Mouse (Mus musculus) CD4-positive, CD25-positive, alpha-beta regulatory T cell, adult 4 months (primary cell): Measurements from ENCODE around the gene Ntf5. TPM values are rescaled to one million over a fixed set of nuclear protein-coding genes. Genes with fewer than 3 reads are reported as not detected.
"Not testable (repeated sequence)": the region's sequence is repeated elsewhere in the genome, so short reads cannot be mapped to it uniquely, and the experiment has no call there.

Experiments
- ATAC-seq: one replicate; pipeline ENCODE4 v1.8.0; 2017
- polyA plus RNA-seq, 2 experiments: library from polyadenylated mRNA; unstranded; fragments of 100-300 nt; shearing (Covaris generic); gene quantifications; one replicate each; pipeline ENCODE4 v1.2.1; 2017

Ntf5 gene
- polyA plus RNA-seq, 2 experiments from 2014 or later = not detected

DNA sequence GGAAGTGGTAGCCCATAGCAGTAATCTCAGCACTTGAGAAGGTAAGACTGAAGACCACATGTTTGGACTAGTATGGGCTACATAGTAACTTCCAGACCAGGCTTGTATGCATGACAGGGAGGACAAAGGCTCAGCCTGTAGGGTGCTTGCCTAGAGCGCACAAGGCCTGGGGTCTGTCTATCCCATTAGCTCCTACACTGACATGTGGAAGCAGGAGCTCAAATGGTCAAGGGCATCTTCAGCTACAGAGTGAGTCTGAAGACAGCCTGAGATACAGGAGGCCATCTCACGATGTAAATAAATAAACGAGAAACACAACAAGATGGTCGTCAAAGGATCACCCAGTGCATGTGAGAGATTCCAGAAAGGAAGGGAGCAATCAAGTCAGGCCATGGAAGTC, 48.8 kb downstream of the Ntf5 start:
- ATAC-seq = no peak

DNA sequence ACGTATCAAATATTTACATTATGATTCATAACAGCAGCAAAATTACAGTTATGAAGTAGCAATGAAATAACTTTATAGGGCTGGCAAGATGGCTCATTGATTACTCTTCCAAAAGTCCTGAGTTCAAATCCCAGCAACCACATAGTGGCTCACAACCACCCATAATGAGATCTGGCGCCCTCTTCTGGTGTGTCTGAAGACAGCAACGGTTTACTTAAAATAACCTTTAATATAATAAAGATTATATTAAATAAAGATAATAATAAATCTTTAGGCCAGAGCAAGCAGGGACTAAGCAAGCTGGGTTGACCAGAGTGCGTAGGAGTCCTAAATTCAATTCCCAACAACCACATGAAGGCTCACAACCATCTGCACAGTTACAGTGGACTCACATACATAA, 49.4 kb downstream of the Ntf5 start:
- ATAC-seq = not testable (repeated sequence)

DNA sequence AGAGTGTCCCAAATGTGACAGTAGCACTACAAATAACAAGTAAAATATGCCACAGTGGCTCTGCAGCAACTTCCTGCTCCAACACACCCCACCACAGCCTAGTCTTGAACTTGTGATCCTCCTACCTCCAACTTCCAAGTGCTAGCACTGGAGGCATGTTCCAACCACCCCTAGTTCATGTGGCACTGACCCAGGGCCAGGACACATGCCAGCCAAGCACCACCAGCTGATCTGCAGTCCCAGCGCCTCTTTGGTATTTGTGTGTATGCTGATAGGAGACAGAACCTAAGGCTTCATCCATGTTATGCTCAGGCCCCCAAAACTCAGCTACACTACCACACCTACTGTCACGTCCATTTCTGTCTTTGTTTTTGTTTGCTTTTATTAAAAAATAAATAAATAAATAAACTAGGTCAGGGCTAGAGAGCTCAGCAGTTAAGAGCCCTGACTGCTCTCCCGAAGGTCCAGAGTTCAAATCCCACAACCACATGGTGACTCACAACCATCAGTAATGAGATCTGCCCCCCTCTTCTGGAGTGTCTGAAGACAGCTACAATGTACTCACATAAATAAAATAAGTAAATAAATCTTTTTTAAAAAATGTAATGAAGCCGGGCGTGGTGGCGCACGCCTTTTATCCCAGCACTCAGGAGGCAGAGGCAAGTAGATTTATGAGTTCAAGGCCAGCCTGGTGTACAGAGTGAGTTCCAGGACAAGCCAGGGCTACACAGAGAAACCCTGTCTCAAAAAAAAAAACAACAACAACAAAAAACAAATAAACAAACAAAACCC, 50.7 kb downstream of the Ntf5 start:
- ATAC-seq = no peak

DNA sequence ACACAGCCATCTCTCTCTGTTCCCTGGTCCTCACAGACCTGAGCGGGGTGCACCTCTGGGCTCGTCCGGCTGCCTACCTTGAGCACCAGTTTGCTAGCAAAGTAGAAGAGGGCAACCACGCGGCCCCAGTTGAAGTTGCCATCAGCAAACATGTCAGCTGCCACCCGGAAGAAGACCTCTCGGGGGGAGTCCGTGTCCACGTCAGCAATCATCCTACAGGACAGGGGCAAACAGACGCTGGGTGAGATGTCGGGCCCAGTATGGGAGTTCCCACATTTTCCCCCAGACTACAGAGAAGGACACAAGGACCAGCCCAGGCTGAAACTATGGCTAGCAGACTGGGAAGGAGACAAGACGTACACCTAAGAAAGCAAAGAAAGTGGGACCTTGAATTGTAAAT, 51.6 kb downstream of the Ntf5 start:
- ATAC-seq = no peak

DNA sequence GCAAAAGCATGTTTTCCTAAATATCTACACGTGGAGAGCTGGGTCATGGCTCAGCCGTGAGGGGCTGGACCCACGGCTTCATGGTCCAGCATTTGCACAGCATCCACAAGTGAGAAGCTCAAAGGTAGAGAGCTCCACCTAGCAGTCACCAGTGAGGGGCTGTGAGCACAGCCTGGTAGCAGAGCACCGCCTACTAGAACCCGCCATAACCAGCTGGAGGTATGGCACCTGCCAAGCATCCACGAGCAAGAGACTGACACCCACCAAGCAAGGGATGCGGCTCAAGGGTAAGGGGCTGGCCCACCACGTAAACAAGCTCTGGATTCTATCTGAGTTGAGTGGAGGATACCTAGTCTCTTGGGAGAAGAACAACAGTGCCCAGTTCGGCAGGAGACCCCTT, 52.1 kb downstream of the Ntf5 start:
- ATAC-seq = no peak

DNA sequence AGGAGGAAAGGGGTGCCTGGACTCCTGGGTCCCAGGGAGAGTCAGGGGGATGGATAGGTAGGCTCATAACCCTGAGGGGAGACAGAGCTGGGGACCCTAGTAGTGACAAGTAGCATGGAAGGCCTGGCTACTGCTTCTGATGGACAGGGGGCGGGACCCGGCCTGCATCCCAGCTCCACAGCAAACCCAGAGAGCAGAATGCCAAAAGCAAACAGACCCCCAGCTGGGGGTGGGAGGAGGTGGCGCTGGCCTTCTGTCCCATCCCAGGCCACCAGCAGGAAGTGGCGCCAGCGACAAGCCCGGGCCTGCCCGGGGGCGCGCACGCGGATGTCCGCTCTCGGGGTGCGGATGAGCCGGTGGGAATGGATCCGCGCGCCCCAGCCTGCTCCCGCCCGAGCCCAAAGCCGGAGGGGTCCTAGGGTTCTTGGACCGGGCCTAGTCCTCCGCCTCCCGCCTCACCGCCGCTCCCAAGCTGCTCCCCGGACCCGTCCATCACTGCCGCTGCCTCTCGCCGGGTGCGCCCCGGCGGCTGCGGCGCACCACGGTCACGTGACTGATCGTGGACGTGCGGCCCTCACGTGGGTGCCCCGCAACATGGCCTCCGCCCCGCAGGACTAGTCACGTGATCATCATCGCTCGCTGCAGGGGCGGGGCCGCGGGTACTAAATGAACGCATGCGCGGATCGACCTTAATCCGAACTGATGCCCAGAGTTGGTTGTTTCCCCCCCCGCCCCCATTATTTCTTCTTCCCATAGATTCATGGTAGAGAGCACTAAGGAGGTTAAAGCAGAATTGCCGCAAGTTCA, 53.0 kb downstream of the Ntf5 start, which contains the start of gene Bax:
TSS of gene Bax (minus strand) at position 616 of the 807 bp plus-strand sequence.
- peak; percentile 85 for ATAC-seq

Other genes with a start within 250 kb of the Ntf5 start
- gene Slc17a7, start 249.7 kb upstream of the Ntf5 start, polyA plus RNA-seq = not detected
- gene Gfy, start 234.1 kb upstream of the Ntf5 start, polyA plus RNA-seq = not detected
- gene Pth2, start 232.7 kb upstream of the Ntf5 start, polyA plus RNA-seq = not detected
- gene Ccdc155, start 208.8 kb upstream of the Ntf5 start, polyA plus RNA-seq = not detected
- gene Dkkl1, start 201.5 kb upstream of the Ntf5 start, polyA plus RNA-seq = 10 to 100 TPM; 16.1 to 22.9 TPM
- gene Tead2, start 197.9 kb upstream of the Ntf5 start, polyA plus RNA-seq = 1 to 10 TPM; 4.5 to 5.4 TPM
- 100 to 1,000 TPM; 473 to 666 TPM for gene Cd37, start 174.6 kb upstream of the Ntf5 start, polyA plus RNA-seq
- not detected for gene Slc6a16, start 172.6 kb upstream of the Ntf5 start, polyA plus RNA-seq
- not detected for gene Slc6a21, start 136.2 kb upstream of the Ntf5 start, polyA plus RNA-seq
- gene Trpm4, start 79.9 kb upstream of the Ntf5 start, polyA plus RNA-seq = 10 to 100 TPM; 11.7 to 15.9 TPM
- not detected for gene Hrc, start 78.4 kb upstream of the Ntf5 start, polyA plus RNA-seq
- not detected for gene Ppfia3, start 46.7 kb upstream of the Ntf5 start, polyA plus RNA-seq
- gene Lin7b, start 43.1 kb upstream of the Ntf5 start, polyA plus RNA-seq = not detected
- gene Snrnp70, start 18.0 kb upstream of the Ntf5 start, polyA plus RNA-seq = 100 to 1,000 TPM in 1 of 2 experiments, 10 to 100 TPM in 1; 82.1 to 130 TPM
- not detected for gene Kcna7, start 8.0 kb upstream of the Ntf5 start, polyA plus RNA-seq
- not detected for gene Lhb, start 7.1 kb downstream of the Ntf5 start, polyA plus RNA-seq
- gene Gys1, start 21.1 kb downstream of the Ntf5 start, polyA plus RNA-seq = 10 to 100 TPM in 1 of 2 experiments, 1 to 10 TPM in 1; 9.2 to 18.2 TPM
- gene Ruvbl2, start 24.4 kb downstream of the Ntf5 start, polyA plus RNA-seq = 10 to 100 TPM; 41.9 to 51.9 TPM
- 1,000 to 10,000 TPM; 1,962 to 2,374 TPM for gene Ftl1, start 46.2 kb downstream of the Ntf5 start, polyA plus RNA-seq
- 100 to 1,000 TPM; 146 to 164 TPM for gene Bax, start 53.2 kb downstream of the Ntf5 start, polyA plus RNA-seq
- gene Tulp2, start 68.2 kb downstream of the Ntf5 start, polyA plus RNA-seq = 1 to 10 TPM; 1.2 TPM
- under 1 TPM in 1 of 2 experiments, not detected in 1; 0.62 TPM for gene Gm45808, start 73.1 kb downstream of the Ntf5 start, polyA plus RNA-seq
- gene Dhdh, start 75.1 kb downstream of the Ntf5 start, polyA plus RNA-seq = 1 to 10 TPM; 1.1 to 2.7 TPM
- 100 to 1,000 TPM; 124 to 159 TPM for gene Nucb1, start 96.7 kb downstream of the Ntf5 start, polyA plus RNA-seq
- 100 to 1,000 TPM in 1 of 2 experiments, 10 to 100 TPM in 1; 49.3 to 132 TPM for gene Ppp1r15a, start 112.6 kb downstream of the Ntf5 start, polyA plus RNA-seq
- under 1 TPM in 1 of 2 experiments, not detected in 1; 0.20 TPM for gene Plekha4, start 112.6 kb downstream of the Ntf5 start, polyA plus RNA-seq
- gene Hsd17b14, start 141.2 kb downstream of the Ntf5 start, polyA plus RNA-seq = under 1 TPM; 0.77 to 0.81 TPM
- gene Bcat2, start 156.5 kb downstream of the Ntf5 start, polyA plus RNA-seq = 10 to 100 TPM; 46.4 to 77.9 TPM
- not detected for gene Fgf21, start 201.8 kb downstream of the Ntf5 start, polyA plus RNA-seq
- not detected for gene Fut1, start 203.6 kb downstream of the Ntf5 start, polyA plus RNA-seq
- not detected for gene Izumo1, start 208.1 kb downstream of the Ntf5 start, polyA plus RNA-seq
- under 1 TPM in 1 of 2 experiments, not detected in 1; 0.20 TPM for gene Rasip1, start 213.8 kb downstream of the Ntf5 start, polyA plus RNA-seq
- under 1 TPM; 0.32 to 0.40 TPM for gene Mamstr, start 226.3 kb downstream of the Ntf5 start, polyA plus RNA-seq